Mouse (Mus musculus) C2C12 (cell line): Measurements from ENCODE around the gene Stx6.

Experiments
- CEBPB ChIP-seq: IDR thresholded peaks from one replicate; pipeline ENCODE4 v1.6.1; 2011; ENCODE audit warnings: low read depth, mild to moderate bottlenecking, control low read depth, moderate library complexity
- CTCF ChIP-seq: IDR thresholded peaks from one replicate; pipeline ENCODE4 v1.5.1; 2011; ENCODE audit not compliant: control insufficient read depth, insufficient read depth, insufficient read length
- FOSL1 ChIP-seq: IDR thresholded peaks from one replicate; pipeline ENCODE4 v1.8.0; 2011; ENCODE audit warnings: mild to moderate bottlenecking, low read length; ENCODE audit not compliant: poor library complexity, insufficient read depth, severe bottlenecking
- MAX ChIP-seq: IDR thresholded peaks from one replicate; pipeline ENCODE4 v1.6.1; 2011; ENCODE audit warnings: mild to moderate bottlenecking, control low read depth
- MYOD1 ChIP-seq: IDR thresholded peaks from one replicate; pipeline ENCODE4 v1.6.1; 2011; ENCODE audit warnings: low read depth; ENCODE audit not compliant: control insufficient read depth, insufficient read length
- MYOG ChIP-seq: IDR thresholded peaks from one replicate; pipeline ENCODE4 v1.6.1; 2011; ENCODE audit not compliant: control insufficient read depth, insufficient read length; ENCODE audit errors: extremely low read depth
- USF1 ChIP-seq: IDR thresholded peaks from one replicate; pipeline ENCODE4 v1.6.1; 2011; ENCODE audit warnings: low read depth, mild to moderate bottlenecking, control low read depth, moderate library complexity

DNA sequence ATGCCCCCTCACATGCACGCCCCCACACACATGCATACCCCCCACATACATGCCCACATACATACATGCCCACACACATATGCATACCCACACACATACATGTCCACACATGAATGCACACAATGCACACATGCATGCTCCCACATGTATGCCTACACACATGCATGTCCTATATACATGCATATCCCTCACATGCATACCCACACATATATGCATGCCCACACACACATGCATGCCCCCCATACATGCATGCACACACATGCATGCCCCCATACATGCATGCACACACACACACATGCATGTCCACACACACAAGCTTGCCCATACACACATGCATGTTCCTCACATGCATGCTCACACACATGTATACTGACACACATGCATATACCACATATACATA lies 45.6 kb upstream of the Stx6 start:
- TF ChIP-seq CTCF (no peak), MYOG (no peak), CEBPB (no peak), MAX (no peak), USF1 (no peak), FOSL1 (no peak), MYOD1 (no peak)
